Mouse (Mus musculus): ENCODE results near the gene Slit3. TPM values are rescaled to one million over a fixed set of nuclear protein-coding genes. Genes with fewer than 3 reads are reported as not detected.
A peak's percentile ranks its signal among the peaks of the same experiment; 100 is the strongest.

Gene Slit3
- polyA plus RNA-seq, 2 experiments: 32.9 to 33.0 TPM

DNA sequence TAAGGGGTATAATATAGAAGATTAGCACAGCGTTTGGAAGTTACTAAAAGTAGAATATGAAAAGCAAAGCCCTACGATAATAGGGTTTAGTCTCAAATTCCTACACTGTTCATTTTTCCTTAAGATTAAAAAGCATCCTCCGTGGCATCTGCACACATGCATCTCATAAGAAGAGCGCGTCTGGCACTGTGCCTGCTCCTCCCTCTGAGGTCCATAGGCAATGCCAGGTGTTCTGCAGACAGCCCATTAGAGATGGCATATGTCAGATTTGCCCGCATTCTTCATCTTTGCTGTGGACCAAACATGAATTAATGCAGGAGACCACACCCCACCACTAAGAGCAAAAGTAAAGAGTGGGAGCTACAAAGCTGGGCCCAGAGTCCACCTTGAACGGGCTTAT lies 462.6 kb downstream of the Slit3 start:
- Histone ChIP-seq H3K27me3 (ENCODE audit: control insufficient read depth, insufficient read depth, low read length) (no peaks in the 10 kb centered on the region), H3K4me3 (replicated peaks; ENCODE audit: low read length) (no peak overlapping the region), H3K4me1 (ENCODE audit: control insufficient read depth, insufficient read depth, low read length) (no peaks in the 10 kb centered on the region), H3K36me3 (ENCODE audit: control insufficient read depth, insufficient read depth, low read length) (peaks cover 12% of the 10 kb centered on the region; the same call in 1 of the 2 replicates), H3K27ac (replicated peaks; ENCODE audit: low read depth, low read length) (no peak overlapping the region), H3K4me2 (replicated peaks; ENCODE audit: low read depth, low read length, severe bottlenecking) (no peak overlapping the region), H3K9me3 (ENCODE audit: control insufficient read depth, low read length) (no peaks in the 10 kb centered on the region), H3K9ac (ENCODE audit: low read depth, low read length, severe bottlenecking) (no peak overlapping the region)
- TF ChIP-seq POLR2A (IDR thresholded peaks at IDR 0.05; ENCODE audit: borderline replicate concordance, extremely low read depth, insufficient read depth, insufficient read length): no peak
- ATAC-seq (ENCODE audit: low FRiP score, low read depth) (no peak), DNase-seq (ENCODE audit: low spot score) (no peak)
- 86% methylated on average over 7 of the region's 7 CpGs for WGBS

DNA sequence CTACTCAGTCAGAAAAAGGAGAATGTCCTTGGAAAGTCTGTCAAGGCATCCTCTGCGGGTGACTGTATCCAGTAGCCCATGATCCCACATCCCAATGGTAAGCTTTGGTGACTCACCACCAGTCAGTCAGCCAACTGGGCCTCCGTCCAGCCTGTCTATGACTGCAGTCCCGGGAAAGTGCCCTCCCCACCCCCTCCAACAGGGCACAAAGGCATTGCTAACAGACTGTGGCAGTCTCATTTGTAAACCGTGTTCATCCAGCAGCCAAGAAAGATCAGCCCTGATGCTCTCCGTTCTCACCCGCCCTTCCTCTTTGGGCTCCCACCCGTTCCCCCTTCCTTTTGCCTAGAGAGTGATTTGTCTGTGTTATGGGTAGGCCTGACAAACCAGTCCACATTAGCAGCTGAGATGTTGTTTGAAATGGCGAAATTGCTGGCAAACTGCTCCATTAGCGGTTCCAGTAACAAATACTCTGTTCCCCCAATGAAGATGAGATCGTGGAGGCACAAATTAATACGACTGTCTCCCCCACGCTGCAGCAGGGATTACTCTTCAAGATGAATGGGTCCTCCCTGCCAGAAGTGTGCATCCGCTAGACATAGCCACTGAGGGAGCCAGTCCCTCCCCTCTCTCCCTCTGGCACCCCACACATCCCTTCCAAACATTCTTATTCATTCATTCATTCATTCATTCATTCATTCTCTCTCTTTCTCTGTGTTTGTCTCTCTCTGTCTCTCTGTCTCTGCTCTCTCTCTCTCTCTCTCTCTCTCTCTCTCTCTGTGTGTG lies 466.3 kb downstream of the Slit3 start:
- no peak overlapping the region for H3K27ac ChIP-seq (replicated peaks; ENCODE audit: low read depth, low read length)
- peaks cover 3% of the 10 kb centered on the region; the same call in 1 of the 2 replicates for H3K36me3 ChIP-seq (ENCODE audit: control insufficient read depth, insufficient read depth, low read length)
- H3K9ac ChIP-seq (ENCODE audit: low read depth, low read length, severe bottlenecking): no peak overlapping the region
- WGBS: 83% methylated on average over 13 of the region's 13 CpGs
- H3K4me2 ChIP-seq (replicated peaks; ENCODE audit: low read depth, low read length, severe bottlenecking): no peak overlapping the region
- ATAC-seq (ENCODE audit: low FRiP score, low read depth) (no peak), DNase-seq (ENCODE audit: low spot score) (peak; percentile 22)
- no peaks in the 10 kb centered on the region for H3K4me1 ChIP-seq (ENCODE audit: control insufficient read depth, insufficient read depth, low read length)
- H3K27me3 ChIP-seq (ENCODE audit: control insufficient read depth, insufficient read depth, low read length): no peaks in the 10 kb centered on the region
- H3K9me3 ChIP-seq (ENCODE audit: control insufficient read depth, low read length): no peaks in the 10 kb centered on the region
- no peak for TF ChIP-seq POLR2A (IDR thresholded peaks at IDR 0.05; ENCODE audit: borderline replicate concordance, extremely low read depth, insufficient read depth, insufficient read length)
- no peak overlapping the region for H3K4me3 ChIP-seq (replicated peaks; ENCODE audit: low read length)

DNA sequence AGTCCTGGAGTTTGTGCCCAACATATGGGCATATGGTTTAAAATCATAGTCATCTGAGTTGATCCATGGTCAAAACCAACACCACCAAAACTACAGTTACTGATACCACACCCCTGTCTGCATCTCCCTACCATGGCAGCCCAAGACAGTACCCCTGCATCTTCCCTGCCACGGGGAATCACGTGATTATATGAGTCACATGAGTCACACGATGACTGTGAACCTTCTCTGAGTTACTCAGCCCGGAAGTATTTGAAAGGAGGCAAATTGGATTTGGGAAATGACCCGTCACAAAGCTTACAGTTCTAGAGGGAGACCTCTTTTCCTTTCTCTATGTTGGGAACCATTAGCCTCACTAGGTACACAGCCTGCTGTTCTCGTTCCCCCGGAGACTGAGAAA lies 468.9 kb downstream of the Slit3 start:
- no peak for DNase-seq (ENCODE audit: low spot score)
- H3K9ac ChIP-seq (ENCODE audit: low read depth, low read length, severe bottlenecking): no peak overlapping the region
- H3K4me2 ChIP-seq (replicated peaks; ENCODE audit: low read depth, low read length, severe bottlenecking): no peak overlapping the region
- no peak for TF ChIP-seq POLR2A (IDR thresholded peaks at IDR 0.05; ENCODE audit: borderline replicate concordance, extremely low read depth, insufficient read depth, insufficient read length)
- H3K27me3 ChIP-seq (ENCODE audit: control insufficient read depth, insufficient read depth, low read length): no peaks in the 10 kb centered on the region
- H3K4me1 ChIP-seq (ENCODE audit: control insufficient read depth, insufficient read depth, low read length): no peaks in the 10 kb centered on the region
- no peaks in the 10 kb centered on the region for H3K9me3 ChIP-seq (ENCODE audit: control insufficient read depth, low read length)
- ATAC-seq (ENCODE audit: low FRiP score, low read depth): no peak
- no peak overlapping the region for H3K27ac ChIP-seq (replicated peaks; ENCODE audit: low read depth, low read length)
- 84% methylated on average over 7 of the region's 7 CpGs for WGBS
- no peak overlapping the region for H3K4me3 ChIP-seq (replicated peaks; ENCODE audit: low read length)
- no peaks in the 10 kb centered on the region for H3K36me3 ChIP-seq (ENCODE audit: control insufficient read depth, insufficient read depth, low read length)

- Histone ChIP-seq H3K36me3 (ENCODE audit: control insufficient read depth, insufficient read depth, low read length) (0 out of 2 replicates have a peak, but pooled peaks cover 3% of the 10 kb centered on the region), H3K27ac (replicated peaks; ENCODE audit: low read depth, low read length) (no peak overlapping the region), H3K4me3 (replicated peaks; ENCODE audit: low read length) (no peak overlapping the region), H3K9ac (ENCODE audit: low read depth, low read length, severe bottlenecking) (no peak overlapping the region), H3K4me1 (ENCODE audit: control insufficient read depth, insufficient read depth, low read length) (no peaks in the 10 kb centered on the region), H3K4me2 (replicated peaks; ENCODE audit: low read depth, low read length, severe bottlenecking) (no peak overlapping the region), H3K27me3 (ENCODE audit: control insufficient read depth, insufficient read depth, low read length) (no peaks in the 10 kb centered on the region), H3K9me3 (ENCODE audit: control insufficient read depth, low read length) (no peaks in the 10 kb centered on the region)
- ATAC-seq (ENCODE audit: low FRiP score, low read depth): no peak
- DNase-seq (ENCODE audit: low spot score): no peak
- TF ChIP-seq POLR2A (IDR thresholded peaks at IDR 0.05; ENCODE audit: borderline replicate concordance, extremely low read depth, insufficient read depth, insufficient read length): no peak
- WGBS: 66% methylated on average over 14 of the region's 14 CpGs
These were observed 472.4 kb downstream of the Slit3 start for GRCm38 (mm10) chr11:35593146-35594034.

- no peak overlapping the region for H3K27ac ChIP-seq (replicated peaks; ENCODE audit: low read depth, low read length)
- DNase-seq (ENCODE audit: low spot score) (no peak), ATAC-seq (ENCODE audit: low FRiP score, low read depth) (no peak)
- no peak overlapping the region for H3K4me2 ChIP-seq (replicated peaks; ENCODE audit: low read depth, low read length, severe bottlenecking)
- H3K4me3 ChIP-seq (replicated peaks; ENCODE audit: low read length): no peak overlapping the region
- no peaks in the 10 kb centered on the region for H3K9me3 ChIP-seq (ENCODE audit: control insufficient read depth, low read length)
- no peak overlapping the region for H3K9ac ChIP-seq (ENCODE audit: low read depth, low read length, severe bottlenecking)
- H3K4me1 ChIP-seq (ENCODE audit: control insufficient read depth, insufficient read depth, low read length): peaks cover 3% of the 10 kb centered on the region; the same call in 1 of the 2 replicates
- peaks cover 7% of the 10 kb centered on the region; the same call in 1 of the 2 replicates for H3K36me3 ChIP-seq (ENCODE audit: control insufficient read depth, insufficient read depth, low read length)
- no peaks in the 10 kb centered on the region for H3K27me3 ChIP-seq (ENCODE audit: control insufficient read depth, insufficient read depth, low read length)
- TF ChIP-seq POLR2A (IDR thresholded peaks at IDR 0.05; ENCODE audit: borderline replicate concordance, extremely low read depth, insufficient read depth, insufficient read length): no peak
These were observed 475.0 kb downstream of the Slit3 start for GRCm38 (mm10) chr11:35596064-35596463.

Data from limb, embryonic 14.5 days (tissue).